Mouse (Mus musculus) kidney, embryonic 15.5 days (tissue): ENCODE measurements around the gene Nrg3. TPM values are rescaled to one million over a fixed set of nuclear protein-coding genes. Genes with fewer than 3 reads are reported as not detected.

Experiments used
- ATAC-seq: fragments of 200-750 bp; cut with Nextera tagmentation; replicated peaks from 2 replicates; pipeline ENCODE4 v1.8.0; 2017; ENCODE audit warnings: moderate TSS enrichment; ENCODE audit not compliant: low FRiP score
- H3K27ac ChIP-seq: fragments of 300-500 bp; sonication (generic); 2 replicates; pipeline ENCODE4 v1.5.1; 2015; ENCODE audit warnings: mild to moderate bottlenecking, inconsistent platforms
- H3K27me3 ChIP-seq: fragments of 300-500 bp; sonication (generic); 2 replicates; pipeline ENCODE4 v1.6.1; 2015; ENCODE audit warnings: inconsistent platforms
- H3K36me3 ChIP-seq: fragments of 300-500 bp; sonication (generic); 2 replicates; pipeline ENCODE4 v1.6.1; 2015; ENCODE audit warnings: inconsistent platforms
- H3K4me1 ChIP-seq: fragments of 300-500 bp; sonication (generic); 2 replicates; pipeline ENCODE4 v1.6.1; 2015; ENCODE audit warnings: inconsistent platforms
- H3K4me2 ChIP-seq: fragments of 300-500 bp; sonication (generic); 2 replicates; pipeline ENCODE4 v1.6.1; 2015; ENCODE audit warnings: moderate library complexity, mild to moderate bottlenecking, inconsistent platforms
- H3K4me3 ChIP-seq: fragments of 300-500 bp; sonication (generic); replicated peaks from 2 replicates; pipeline ENCODE4 v1.5.1; 2015; ENCODE audit warnings: mild to moderate bottlenecking, inconsistent platforms
- H3K9ac ChIP-seq: fragments of 300-500 bp; sonication (generic); 2 replicates; pipeline ENCODE4 v1.6.1; 2015; ENCODE audit warnings: mild to moderate bottlenecking, inconsistent platforms
- H3K9me3 ChIP-seq: fragments of 300-500 bp; sonication (generic); replicated peaks from 2 replicates; pipeline ENCODE4 v1.6.1; 2016; ENCODE audit warnings: inconsistent platforms
- WGBS: fragments of 180-500 bp; shearing (Covaris S2); methylation state at CpG from one replicate; pipeline ENCODE4 v1.1.7; 2015; ENCODE audit warnings: mixed read lengths; 5-methylcytosine and 5-hydroxymethylcytosine counted together
- polyA plus RNA-seq: library from polyadenylated mRNA; unstranded; fragments of >200 nt; fragmentation: Nextera tagmentation; extraction: Ambion mirVana; gene quantifications from 2 replicates; pipeline ENCODE4 v1.2.1, GENCODE M21; 2015

The Nrg3 gene
- 0.75 and 1.00 TPM in 2 replicates for polyA plus RNA-seq

DNA sequence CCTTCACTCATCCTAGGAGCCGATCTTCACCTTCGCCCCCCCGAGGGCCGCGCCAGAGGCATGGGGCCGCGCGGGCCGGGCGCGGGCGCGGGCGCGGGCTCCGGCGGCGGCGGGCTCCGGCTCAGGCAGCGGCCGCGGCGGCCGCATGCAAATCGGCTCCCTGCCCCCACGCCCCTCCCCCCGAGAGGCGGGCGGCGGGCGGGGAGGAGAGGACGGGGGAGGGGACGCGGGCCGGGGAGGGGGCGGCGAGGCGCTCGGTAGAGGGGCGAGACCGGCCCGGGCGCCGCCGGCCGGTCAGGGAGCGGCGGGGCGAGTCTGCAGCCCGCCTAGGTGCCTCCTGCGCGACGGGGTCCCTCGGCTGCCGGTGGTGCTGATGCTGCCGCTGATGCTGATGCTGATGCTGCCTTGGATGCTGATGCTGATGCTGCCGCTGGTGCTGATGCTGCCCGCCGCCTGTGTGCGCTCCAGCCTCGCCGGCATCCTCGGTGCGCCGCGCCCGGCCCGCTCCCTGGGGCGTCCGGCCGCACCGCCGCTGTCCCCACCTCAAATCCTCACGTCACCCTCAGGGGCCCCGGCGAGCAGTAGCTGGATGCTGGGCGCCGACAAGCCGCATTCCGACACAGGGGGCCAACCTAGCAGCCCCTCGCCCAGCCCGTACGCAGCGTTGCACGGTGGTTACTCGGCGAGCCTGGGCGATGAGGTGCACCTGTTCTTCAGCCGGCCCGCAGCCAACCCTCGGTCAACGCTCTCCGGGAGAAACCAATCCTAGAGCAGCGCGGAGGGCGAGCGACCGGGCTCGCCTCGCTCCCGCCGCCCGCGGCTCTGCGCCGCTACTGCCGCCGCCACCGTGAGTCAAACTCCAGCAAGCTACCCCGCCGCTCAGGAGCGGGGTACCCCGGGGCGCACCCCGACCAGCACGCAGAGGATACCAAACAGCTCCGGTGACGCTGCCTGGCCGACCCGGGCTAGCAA is at the start of gene Nrg3:
Gene Nrg3 (minus strand): TSS at position 299 of the 972 bp plus-strand sequence.
- Histone ChIP-seq H3K9ac (no peak within 1 kb of the TSS), H3K4me3 (peak within 1 kb of the TSS; percentile 57), H3K4me2 (peak within 1 kb of the TSS; percentile 88), H3K36me3 (no peaks in the 10 kb centered on the region), H3K27me3 (peaks cover 88% of the 10 kb centered on the region), H3K9me3 (no peaks in the 10 kb centered on the region), H3K27ac (no peak within 1 kb of the TSS), H3K4me1 (peaks cover 23% of the 10 kb centered on the region)
- ATAC-seq, result peak; percentile 80
- under 1% methylated on average over 89 of the region's 121 CpGs for WGBS

DNA sequence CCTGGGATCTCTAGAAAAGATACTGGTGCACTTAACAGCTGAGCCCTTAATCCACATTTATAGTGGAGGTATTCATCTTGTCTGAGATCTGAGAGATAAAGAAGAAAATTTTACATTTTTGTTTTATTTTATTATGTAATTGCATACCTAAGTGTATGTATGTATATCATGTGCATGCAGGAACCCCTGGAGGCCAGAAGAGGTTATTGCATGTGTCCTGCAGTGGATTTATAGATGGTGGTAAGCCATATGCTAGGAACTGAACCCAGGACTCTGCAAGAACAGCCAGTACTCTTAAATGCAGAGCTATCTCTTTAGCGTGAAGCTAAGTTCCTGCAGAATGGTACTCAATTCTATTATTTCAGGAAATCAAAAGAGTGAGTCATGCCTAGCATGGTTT is 36.1 kb upstream of the Nrg3 start:
- Histone ChIP-seq H3K27ac (no peak overlapping the region), H3K4me3 (no peak overlapping the region), H3K9ac (no peak overlapping the region), H3K4me1 (no peaks in the 10 kb centered on the region), H3K36me3 (no peaks in the 10 kb centered on the region), H3K27me3 (no peaks in the 10 kb centered on the region), H3K4me2 (no peak overlapping the region), H3K9me3 (no peaks in the 10 kb centered on the region)
- ATAC-seq, result no peak
- 81% methylated on average over 1 of the region's 1 CpGs for WGBS

DNA sequence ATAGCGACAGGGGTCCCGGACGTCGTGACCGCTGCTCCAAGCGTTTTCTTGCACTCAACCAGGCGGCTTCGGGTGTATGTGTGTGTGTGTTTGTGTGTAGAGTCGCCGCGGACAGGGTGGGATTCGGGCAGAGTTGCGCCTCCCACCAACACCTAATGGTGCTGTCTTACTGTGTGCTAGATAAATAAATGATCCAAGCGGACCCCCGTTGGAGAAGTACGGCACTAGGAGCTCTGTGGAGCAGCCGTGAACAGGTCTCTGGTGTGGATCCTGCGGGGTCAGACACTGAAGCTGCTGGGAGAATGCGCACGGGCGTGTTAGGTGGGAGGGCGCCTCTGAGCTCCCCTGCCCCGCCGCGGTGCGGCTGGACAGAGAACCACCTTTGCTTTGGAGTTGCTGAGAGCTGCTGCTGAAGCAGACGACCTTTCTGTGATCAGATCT is 903 bp upstream of the Nrg3 start:
- ATAC-seq, result peak; percentile 31; the same call in 1 of the 2 replicates
- H3K9ac ChIP-seq, result no peak overlapping the region
- peaks cover 23% of the 10 kb centered on the region for H3K4me1 ChIP-seq
- WGBS, result 1% methylated on average over 27 of the region's 27 CpGs
- peak overlapping the region; percentile 57 for H3K4me3 ChIP-seq
- no peaks in the 10 kb centered on the region for H3K9me3 ChIP-seq
- H3K36me3 ChIP-seq, result no peaks in the 10 kb centered on the region
- no peak overlapping the region for H3K27ac ChIP-seq
- peak overlapping the region; percentile 88 for H3K4me2 ChIP-seq
- H3K27me3 ChIP-seq, result peaks cover 85% of the 10 kb centered on the region

DNA sequence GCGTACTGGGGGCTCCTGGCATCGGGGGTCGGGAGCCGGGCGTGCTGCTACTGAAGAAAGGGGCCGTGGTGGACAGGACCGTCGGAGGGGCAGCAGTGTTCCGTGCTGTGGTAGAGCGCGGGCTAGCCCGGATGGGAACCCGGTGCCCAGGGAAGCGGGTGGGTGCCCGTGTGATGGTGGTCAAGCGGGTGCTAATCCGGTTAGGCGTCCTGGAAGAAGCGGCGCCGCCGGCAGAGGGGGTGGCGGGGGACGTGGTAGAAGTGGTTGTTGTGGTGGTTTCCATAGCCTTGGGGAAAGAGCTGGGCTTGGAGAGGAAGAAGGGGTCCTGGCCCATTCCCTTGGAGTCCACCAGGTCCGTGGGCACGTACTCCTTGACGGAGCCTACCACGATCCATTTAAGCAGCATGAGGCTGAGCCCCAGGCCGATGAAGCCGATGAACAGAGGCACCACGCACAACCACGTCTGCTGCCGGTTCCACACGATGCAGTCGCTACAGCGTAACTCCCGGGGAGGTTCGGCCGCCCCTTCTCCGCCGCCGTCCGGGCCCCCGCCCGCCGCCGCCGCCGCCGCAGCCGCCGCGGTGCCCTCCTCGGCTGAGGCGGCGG is 639 bp downstream of the Nrg3 start:
- ATAC-seq, result peak; percentile 26
- H3K4me3 ChIP-seq, result peak overlapping the region; percentile 57
- peaks cover 90% of the 10 kb centered on the region for H3K27me3 ChIP-seq
- peaks cover 23% of the 10 kb centered on the region for H3K4me1 ChIP-seq
- 2% methylated on average over 54 of the region's 56 CpGs for WGBS
- peak overlapping the region; percentile 88 for H3K4me2 ChIP-seq
- H3K27ac ChIP-seq, result no peak overlapping the region
- H3K9ac ChIP-seq, result no peak overlapping the region
- H3K9me3 ChIP-seq, result no peaks in the 10 kb centered on the region
- H3K36me3 ChIP-seq, result no peaks in the 10 kb centered on the region

DNA sequence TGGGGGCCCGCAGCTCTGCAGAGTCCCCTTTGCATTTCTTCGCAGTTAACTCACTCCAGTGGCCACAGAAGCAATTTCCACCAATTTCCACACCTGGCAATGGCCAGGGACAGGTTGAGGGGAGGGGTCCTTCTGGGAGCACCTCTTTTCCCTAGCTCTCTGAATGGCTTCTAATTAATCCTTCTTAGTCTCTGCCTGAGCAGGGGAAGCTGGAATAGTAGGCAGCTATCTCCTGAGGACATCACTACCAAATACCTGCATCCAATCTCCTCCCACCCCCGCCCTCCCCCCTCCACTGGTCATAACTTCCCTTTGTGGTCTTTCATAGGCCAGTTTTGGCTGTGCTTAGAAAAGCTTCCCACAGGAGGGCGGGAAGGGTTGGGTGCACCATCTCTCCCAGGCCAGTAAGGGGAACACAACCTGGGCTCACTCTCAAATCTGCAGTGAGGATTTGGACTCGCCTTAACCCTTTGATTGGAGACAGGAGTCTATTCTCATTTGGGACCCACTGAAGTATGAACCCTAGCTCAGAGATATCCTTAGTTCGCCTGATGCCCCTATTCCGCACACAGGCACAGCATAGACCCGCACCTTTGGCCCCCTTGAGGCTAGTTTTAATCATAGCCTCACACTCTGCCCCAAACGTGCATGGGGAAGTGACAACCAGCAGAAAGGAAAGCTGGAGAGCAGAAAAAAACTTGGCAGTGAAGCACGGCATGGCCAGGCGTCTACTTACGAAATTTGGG is 1.5 kb downstream of the Nrg3 start:
- Histone ChIP-seq H3K9me3 (no peaks in the 10 kb centered on the region), H3K36me3 (no peaks in the 10 kb centered on the region), H3K27ac (no peak overlapping the region), H3K4me1 (peaks cover 23% of the 10 kb centered on the region), H3K4me3 (peak overlapping the region; percentile 57), H3K9ac (no peak overlapping the region), H3K27me3 (peaks cover 89% of the 10 kb centered on the region), H3K4me2 (peak overlapping the region; percentile 88)
- 6% methylated on average over 12 of the region's 12 CpGs for WGBS
- ATAC-seq, result peak; percentile 38; the same call in 1 of the 2 replicates

DNA sequence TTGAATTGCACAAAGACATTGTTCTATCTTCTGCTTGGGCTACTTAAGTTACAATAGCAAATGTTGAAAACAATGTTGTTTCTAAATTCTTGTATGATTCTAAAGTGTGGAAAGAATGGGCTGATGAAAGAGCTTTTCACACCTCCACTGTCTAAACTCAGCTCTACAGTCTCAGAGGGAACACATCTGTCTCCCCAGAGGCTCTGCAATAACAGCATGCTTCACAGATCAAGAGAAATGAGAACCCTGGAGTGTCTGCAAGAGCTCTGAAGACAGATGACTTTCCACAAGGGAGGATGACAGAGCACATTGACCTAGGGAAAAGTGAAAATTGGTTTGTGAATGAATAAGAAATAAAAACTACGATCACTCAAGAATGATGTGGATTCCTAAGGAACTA is 27.4 kb downstream of the Nrg3 start:
- Histone ChIP-seq H3K4me3 (no peak overlapping the region), H3K9ac (no peak overlapping the region), H3K27ac (no peak overlapping the region), H3K9me3 (no peaks in the 10 kb centered on the region), H3K27me3 (no peaks in the 10 kb centered on the region), H3K4me2 (no peak overlapping the region), H3K36me3 (no peaks in the 10 kb centered on the region), H3K4me1 (no peaks in the 10 kb centered on the region)
- 44% methylated on average over 1 of the region's 1 CpGs for WGBS
- peak; percentile 77; the same call in 1 of the 2 replicates for ATAC-seq

DNA sequence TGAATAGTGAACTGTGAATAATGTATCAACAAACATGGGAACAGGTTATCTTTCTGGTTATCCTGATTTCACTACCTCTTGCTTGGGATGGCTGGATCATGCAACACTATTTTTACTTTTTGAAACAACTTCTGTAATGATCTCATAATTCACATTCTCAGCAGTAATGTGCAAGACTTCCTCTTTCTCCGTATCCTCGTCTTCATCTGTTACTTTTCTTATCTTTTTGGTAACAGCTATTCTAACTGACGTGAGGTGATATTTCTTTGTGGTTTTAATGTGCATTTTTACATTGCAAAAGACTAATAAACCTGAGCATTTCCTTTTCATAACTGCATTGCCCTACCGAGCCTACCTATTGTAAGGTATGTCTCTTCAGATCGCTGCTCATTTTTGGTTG is 44.4 kb downstream of the Nrg3 start:
- ATAC-seq, result no peak
- no peaks in the 10 kb centered on the region for H3K9me3 ChIP-seq
- no peak overlapping the region for H3K4me3 ChIP-seq
- H3K9ac ChIP-seq, result no peak overlapping the region
- H3K4me1 ChIP-seq, result no peaks in the 10 kb centered on the region
- 92% methylated on average over 5 of the region's 5 CpGs for WGBS
- no peaks in the 10 kb centered on the region for H3K36me3 ChIP-seq
- no peaks in the 10 kb centered on the region for H3K27me3 ChIP-seq
- H3K27ac ChIP-seq, result no peak overlapping the region
- no peak overlapping the region for H3K4me2 ChIP-seq

DNA sequence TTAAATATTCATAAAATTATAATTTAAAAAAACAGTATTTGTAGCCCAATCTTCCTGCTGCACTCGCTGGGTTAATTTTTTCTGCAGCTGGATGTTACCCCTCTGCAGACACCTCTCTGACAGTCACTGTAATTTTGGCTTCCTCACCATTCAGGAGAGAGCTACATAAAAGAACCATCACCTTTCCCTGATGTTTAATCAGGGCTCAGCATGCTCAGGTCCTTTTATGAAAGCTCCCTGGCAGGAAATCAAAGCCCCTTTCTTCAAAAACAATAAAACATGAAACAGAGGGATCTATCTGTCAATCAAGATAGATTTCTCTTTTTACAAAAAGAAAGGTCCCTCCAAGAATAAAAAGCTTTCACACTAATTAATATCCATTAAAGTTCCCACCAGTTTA is 51.0 kb downstream of the Nrg3 start:
- Histone ChIP-seq H3K4me1 (no peaks in the 10 kb centered on the region), H3K36me3 (no peaks in the 10 kb centered on the region), H3K9ac (no peak overlapping the region), H3K4me3 (no peak overlapping the region), H3K27ac (no peak overlapping the region), H3K27me3 (no peaks in the 10 kb centered on the region), H3K4me2 (no peak overlapping the region), H3K9me3 (no peaks in the 10 kb centered on the region)
- no peak for ATAC-seq
- WGBS, result 79% methylated on average over 1 of the region's 1 CpGs

DNA sequence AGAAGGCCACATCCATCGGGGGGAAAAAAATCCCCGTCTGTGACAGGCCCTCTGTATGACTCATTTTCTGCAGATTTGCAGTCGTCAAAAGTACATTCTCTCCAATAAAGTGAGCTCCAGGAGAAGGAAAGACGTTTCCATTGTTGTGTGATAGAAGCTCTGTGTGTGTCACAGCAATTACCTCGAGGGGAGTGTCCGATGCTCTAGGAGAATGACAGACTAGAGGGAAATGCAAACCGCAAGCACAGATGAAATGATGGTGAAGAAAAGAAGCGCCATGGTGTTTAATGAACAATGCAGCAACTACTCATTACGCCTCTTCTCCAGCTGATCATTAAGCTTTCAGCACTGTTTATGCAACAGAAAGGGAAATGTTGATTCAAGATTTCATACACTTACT is 59.6 kb downstream of the Nrg3 start:
- no peak overlapping the region for H3K9ac ChIP-seq

DNA sequence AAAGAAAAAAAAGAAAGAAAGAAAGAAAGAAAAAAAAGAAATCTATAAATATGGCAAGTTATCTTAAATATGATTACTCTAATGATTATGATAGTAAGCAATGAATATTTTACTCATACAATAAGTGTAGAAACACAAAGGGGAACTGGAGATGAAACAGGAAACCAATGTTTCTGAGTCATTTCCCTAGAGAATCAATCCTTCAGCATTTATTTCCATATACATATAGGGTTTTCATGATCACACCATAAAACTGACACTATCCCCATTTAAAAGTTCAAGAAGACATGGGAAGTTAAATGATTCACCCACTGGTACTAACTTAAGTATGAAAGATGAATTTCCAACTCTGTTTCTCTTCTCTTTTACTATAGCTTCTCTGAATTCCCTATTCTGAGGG is 86.0 kb downstream of the Nrg3 start:
- no peaks in the 10 kb centered on the region for H3K27me3 ChIP-seq
- no peak overlapping the region for H3K27ac ChIP-seq
- H3K4me1 ChIP-seq, result no peaks in the 10 kb centered on the region
- H3K4me3 ChIP-seq, result no peak overlapping the region
- H3K4me2 ChIP-seq, result no peak overlapping the region
- no peak for ATAC-seq
- H3K9me3 ChIP-seq, result no peaks in the 10 kb centered on the region
- H3K9ac ChIP-seq, result no peak overlapping the region
- H3K36me3 ChIP-seq, result no peaks in the 10 kb centered on the region

More for the DNA sequence above, 59.6 kb downstream of the Nrg3 start:
- no peaks in the 10 kb centered on the region for H3K36me3 ChIP-seq
- no peaks in the 10 kb centered on the region for H3K27me3 ChIP-seq
- H3K4me1 ChIP-seq, result no peaks in the 10 kb centered on the region
- H3K4me2 ChIP-seq, result no peak overlapping the region
- H3K4me3 ChIP-seq, result no peak overlapping the region
- H3K9me3 ChIP-seq, result no peaks in the 10 kb centered on the region
- WGBS, result 71% methylated on average over 9 of the region's 9 CpGs
- no peak overlapping the region for H3K27ac ChIP-seq
- no peak for ATAC-seq

DNA sequence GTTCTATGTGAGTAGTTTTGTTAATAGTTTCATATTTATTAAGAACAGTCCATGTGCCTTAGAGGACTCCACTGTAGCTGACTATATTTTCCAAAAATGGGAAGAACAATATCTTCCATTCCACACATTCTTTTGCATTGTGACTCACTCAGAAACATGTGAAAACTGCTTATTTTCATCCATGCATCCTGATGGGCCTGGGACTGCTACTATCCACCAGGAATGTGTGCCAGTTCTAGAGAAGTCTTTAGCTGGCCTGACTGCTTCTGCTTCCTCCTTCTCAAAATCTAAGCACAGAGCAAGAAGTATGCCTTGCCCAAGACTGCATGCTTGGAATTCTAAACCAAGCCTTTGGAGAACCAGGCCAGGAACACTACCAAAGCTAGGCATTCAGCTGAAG is 91.6 kb downstream of the Nrg3 start:
- Histone ChIP-seq H3K27ac (no peak overlapping the region), H3K4me1 (no peaks in the 10 kb centered on the region), H3K9ac (no peak overlapping the region), H3K36me3 (no peaks in the 10 kb centered on the region), H3K27me3 (no peaks in the 10 kb centered on the region), H3K4me2 (no peak overlapping the region), H3K4me3 (no peak overlapping the region), H3K9me3 (no peaks in the 10 kb centered on the region)
- no peak for ATAC-seq

DNA sequence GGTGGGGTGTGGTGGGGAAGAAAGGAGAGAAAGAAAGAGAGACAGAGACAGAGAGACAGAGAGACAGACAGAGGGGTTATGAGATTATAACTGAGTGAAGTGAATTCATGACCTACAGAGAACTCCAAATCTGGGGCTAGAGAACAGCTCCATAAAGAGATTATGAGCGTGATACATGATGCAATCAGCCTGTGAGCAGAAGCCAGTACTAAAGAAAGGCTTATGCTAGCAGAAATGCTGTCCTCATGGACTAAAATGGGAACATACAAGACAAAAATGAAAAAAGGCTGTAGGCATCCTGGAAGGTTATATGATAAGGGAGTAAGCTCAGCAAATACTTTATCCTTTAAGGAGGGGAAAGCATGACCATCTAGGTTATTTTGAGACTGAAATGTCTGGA is 99.7 kb downstream of the Nrg3 start:
- no peaks in the 10 kb centered on the region for H3K9me3 ChIP-seq
- H3K36me3 ChIP-seq, result no peaks in the 10 kb centered on the region
- H3K4me2 ChIP-seq, result no peak overlapping the region
- H3K27me3 ChIP-seq, result no peaks in the 10 kb centered on the region
- H3K9ac ChIP-seq, result no peak overlapping the region
- H3K4me3 ChIP-seq, result no peak overlapping the region
- H3K27ac ChIP-seq, result no peak overlapping the region
- H3K4me1 ChIP-seq, result no peaks in the 10 kb centered on the region
- ATAC-seq, result no peak
- 89% methylated on average over 1 of the region's 1 CpGs for WGBS
